Mouse (Mus musculus) ES-E14 (cell line): ENCODE measurements around the gene Sppl2a. TPM values are rescaled to one million over a fixed set of nuclear protein-coding genes. Genes with fewer than 3 reads are reported as not detected.
"Not testable (repeated sequence)": the region's sequence is repeated elsewhere in the genome, so short reads cannot be mapped to it uniquely, and the experiment has no call there.

Experiments
- DNase-seq: peaks from one replicate; pipeline ENCODE4 v3.0.0-alpha.2; 2013; ENCODE audit warnings: low read depth, low spot score
- H3K27ac ChIP-seq: 2 replicates; pipeline ENCODE4 v1.5.1; 2012; ENCODE audit warnings: low read depth, mild to moderate bottlenecking, low read length, moderate library complexity, mixed read lengths; ENCODE audit not compliant: poor library complexity, insufficient read depth, severe bottlenecking
- H3K36me3 ChIP-seq: 2 replicates; pipeline ENCODE4 v1.6.1; 2012; ENCODE audit warnings: mild to moderate bottlenecking, low read length, moderate library complexity, mixed read lengths; ENCODE audit not compliant: control insufficient read depth, poor library complexity, insufficient read depth, severe bottlenecking
- H3K4me1 ChIP-seq, 2 experiments: fragments of 150-350 bp in 1 of 2; sonication (generic) in 1 of 2; 2 replicates each; pipeline ENCODE4 v1.6.1; 2012; ENCODE audit warnings: low read length in 2 of 2, mild to moderate bottlenecking in 1 of 2, mixed read lengths in 1 of 2; ENCODE audit not compliant: control insufficient read depth in 2 of 2, insufficient read depth in 2 of 2, poor library complexity in 1 of 2
- H3K4me3 ChIP-seq, 2 experiments: fragments of 150-350 bp in 1 of 2; sonication (generic) in 1 of 2; 2 replicates each; pipeline ENCODE4 v1.5.1; 2012; ENCODE audit warnings: low read length in 2 of 2, low read depth in 1 of 2, mild to moderate bottlenecking in 1 of 2, mixed read lengths in 1 of 2; ENCODE audit not compliant: insufficient read depth in 1 of 2, poor library complexity in 1 of 2, severe bottlenecking in 1 of 2
- H3K9ac ChIP-seq: 2 replicates; pipeline ENCODE4 v1.6.1; 2012; ENCODE audit warnings: low read depth, mild to moderate bottlenecking, low read length, mixed read lengths; ENCODE audit not compliant: poor library complexity, insufficient read depth, severe bottlenecking
- H3K9me3 ChIP-seq: fragments of 150-350 bp; sonication (generic); 2 replicates; pipeline ENCODE4 v1.6.1; 2012; ENCODE audit warnings: low read depth, mild to moderate bottlenecking, low read length; ENCODE audit not compliant: control insufficient read depth, insufficient read depth
- CHD2 ChIP-seq: IDR thresholded peaks from 2 replicates; pipeline ENCODE4 v1.6.1; 2014; ENCODE audit warnings: mild to moderate bottlenecking, low read depth, low read length, inconsistent platforms
- HCFC1 ChIP-seq: IDR thresholded peaks from 2 replicates; pipeline ENCODE4 v1.6.1; 2012; ENCODE audit warnings: low read length, inconsistent platforms, borderline replicate concordance; ENCODE audit not compliant: insufficient read depth
- MAFK ChIP-seq: IDR thresholded peaks from 2 replicates; pipeline ENCODE4 v1.6.1; 2014; ENCODE audit warnings: mild to moderate bottlenecking, low read depth, low read length, inconsistent platforms; ENCODE audit not compliant: insufficient read depth
- ZC3H11A ChIP-seq: IDR thresholded peaks from 2 replicates; pipeline ENCODE4 v1.6.1; 2012; ENCODE audit warnings: low read depth, mild to moderate bottlenecking, inconsistent platforms, low read length, borderline replicate concordance
- ZNF384 ChIP-seq: IDR thresholded peaks from 2 replicates; pipeline ENCODE4 v1.6.1; 2012; ENCODE audit warnings: low read depth, low read length, inconsistent platforms
- in situ Hi-C, 2 experiments: fragments of 600-800 bp; cut with MboI; formaldehyde crosslinking; loops; one replicate each; pipeline ENCODE4 v1.15.1; 2025; ENCODE audit warnings: low sequenced_read_pairs in 2 of 2, inconsistent platforms in 1 of 2; ENCODE audit not compliant: unreplicated experiment in 2 of 2
- total RNA-seq: library from RNA; depleted of rRNA; stranded (reverse); fragments of 300-350 nt; gene quantifications from 2 replicates; pipeline ENCODE4 v1.2.3, GENCODE M21; 2012

The Sppl2a gene
- total RNA-seq, 1 experiment: 18.3 TPM

- Histone ChIP-seq H3K27ac (no peak overlapping the region), H3K36me3 (no peaks in the 10 kb centered on the region), H3K4me3 (no peak overlapping the region), H3K9ac (no peak overlapping the region; the same call in 1 of the 2 replicates), H3K4me1 (peaks cover 7 to 18% of the 10 kb centered on the region in 2 experiments), H3K9me3 (no peaks in the 10 kb centered on the region)
- in situ Hi-C loops: no loop called here
- TF ChIP-seq HCFC1: no peak
- no peak for TF ChIP-seq ZC3H11A
- TF ChIP-seq ZNF384: no peak
- no peak for TF ChIP-seq CHD2
- no peak for TF ChIP-seq MAFK
- DNase-seq: no peak
Observed at GRCm38 (mm10) chr2:126951085-126951484, 18.1 kb upstream of the Sppl2a start.

- no peaks in the 10 kb centered on the region for H3K36me3 ChIP-seq
- in situ Hi-C loops: no loop called here
- no peak for DNase-seq
- H3K4me1 ChIP-seq: peaks cover 7 to 21% of the 10 kb centered on the region in 2 experiments
- TF ChIP-seq CHD2: no peak
- no peak for TF ChIP-seq ZNF384
- no peak for TF ChIP-seq HCFC1
- TF ChIP-seq MAFK: no peak
- TF ChIP-seq ZC3H11A: no peak
- H3K9me3 ChIP-seq: no peaks in the 10 kb centered on the region
- no peak overlapping the region for H3K4me3 ChIP-seq
- H3K9ac ChIP-seq: no peak overlapping the region
- no peak overlapping the region for H3K27ac ChIP-seq
Observed at GRCm38 (mm10) chr2:126950453-126950852, 17.4 kb upstream of the Sppl2a start.

- Histone ChIP-seq H3K36me3 (no peaks in the 10 kb centered on the region), H3K27ac (no peak overlapping the region), H3K9me3 (no peaks in the 10 kb centered on the region), H3K4me3 (no peak overlapping the region), H3K4me1 (peaks cover 7 to 21% of the 10 kb centered on the region in 2 experiments), H3K9ac (no peak overlapping the region)
- no peak for DNase-seq
- TF ChIP-seq CHD2 (no peak), HCFC1 (no peak), MAFK (no peak)
- in situ Hi-C loops: no loop called here
Observed at GRCm38 (mm10) chr2:126949856-126950255, 16.8 kb upstream of the Sppl2a start.

GRCm38 (mm10) chr2:126949297-126949696 is 16.3 kb upstream of the Sppl2a start:
- H3K9ac ChIP-seq, DNase-seq, H3K9me3 ChIP-seq, H3K27ac ChIP-seq, in situ Hi-C loops, H3K4me3 ChIP-seq, H3K36me3 ChIP-seq: not testable (repeated sequence)
- TF ChIP-seq ZNF384: peak; percentile 76
- H3K4me1 ChIP-seq: peaks cover 7 to 21% of the 10 kb centered on the region in 2 experiments

GRCm38 (mm10) chr2:126948231-126948630 is 15.2 kb upstream of the Sppl2a start:
- Histone ChIP-seq H3K9me3 (no peaks in the 10 kb centered on the region), H3K4me3 (no peak overlapping the region), H3K27ac (peak overlapping the region; percentile 51; the same call in 1 of the 2 replicates), H3K4me1 (peaks cover 7 to 21% of the 10 kb centered on the region in 2 experiments), H3K9ac (no peak overlapping the region), H3K36me3 (no peaks in the 10 kb centered on the region)
- no peak for TF ChIP-seq CHD2
- TF ChIP-seq HCFC1: no peak
- DNase-seq: no peak
- in situ Hi-C loops: no loop called here
